Mouse (Mus musculus) kidney, postnatal 36 days (tissue): Measurements from ENCODE around the gene Setd5.

Experiments used
- DNase-seq, 2 experiments: peaks; one replicate each; pipeline ENCODE4 v3.0.0; 2021 to 2022; ENCODE audit warnings: mixed read lengths in 2 of 2

Gene Setd5

GRCm38 (mm10) chr6:113194517-113194840 lies 117.3 kb downstream of the Setd5 start:
- no peak for DNase-seq

DNA sequence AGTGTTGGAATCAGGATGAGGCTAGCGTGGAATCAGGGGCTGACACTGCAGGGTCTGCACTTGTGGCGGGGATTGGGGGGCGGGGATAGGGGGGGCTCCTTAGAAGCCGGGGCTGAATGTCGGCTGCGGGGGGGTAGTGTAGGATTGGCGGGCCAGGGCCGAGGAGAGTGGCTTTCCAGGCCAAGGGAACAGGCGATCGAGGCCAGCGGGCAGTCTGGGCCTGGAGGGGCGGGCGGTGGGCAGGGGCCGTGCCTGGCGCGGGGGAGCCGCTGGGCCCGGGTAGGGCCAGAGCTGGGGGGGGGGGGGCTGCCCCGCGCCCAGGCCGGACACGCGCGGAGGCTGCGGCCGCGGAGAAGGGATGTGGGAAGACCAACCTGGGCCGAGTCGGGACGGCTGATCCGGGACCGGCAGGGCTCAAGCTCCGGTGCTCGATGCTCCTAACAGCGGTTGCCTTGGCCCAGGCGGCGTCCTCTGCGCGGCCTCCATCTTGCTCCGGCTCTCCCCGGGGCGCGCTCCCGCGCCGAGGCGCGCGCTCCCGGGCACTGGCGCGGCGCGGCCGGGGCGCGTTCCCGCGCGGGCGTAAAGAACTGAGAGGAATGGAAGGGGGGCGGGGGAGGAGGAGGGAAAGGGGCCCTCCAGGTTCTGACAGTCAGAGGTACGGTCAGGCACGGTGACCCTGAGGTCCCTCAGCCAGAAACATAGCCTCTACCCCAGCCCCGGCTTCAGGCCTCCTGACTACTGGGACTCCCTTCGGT lies 117.9 kb downstream of the Setd5 start, which contains the start of gene Lhfpl4:
TSS of gene Lhfpl4 (minus strand) at position 544 of the 755 bp plus-strand sequence.
- peak in 1 of 2 experiments; percentile 5 for DNase-seq

DNA sequence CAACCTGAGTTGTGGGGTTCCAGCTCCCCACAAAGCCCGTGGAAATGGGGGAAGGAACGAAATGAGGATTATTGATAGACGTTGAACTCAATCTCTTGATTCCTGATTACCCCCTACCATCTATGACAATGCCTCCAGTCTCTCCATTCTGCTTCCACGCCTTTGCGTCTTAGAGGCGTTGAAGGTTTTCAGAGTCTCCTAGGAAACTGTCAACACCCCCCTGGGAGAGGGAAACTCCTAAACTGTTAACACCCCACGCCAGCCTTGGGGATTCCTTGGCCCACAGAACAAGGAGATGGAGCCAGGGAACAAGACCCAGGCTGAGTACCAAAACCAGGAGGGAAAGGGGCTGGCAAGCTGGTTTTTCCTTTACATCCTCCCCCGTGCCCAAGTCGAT lies 118.4 kb downstream of the Setd5 start:
- DNase-seq, result no peak
